Mouse (Mus musculus): Measurements from ENCODE around the gene Tlr5. TPM values are rescaled to one million over a fixed set of nuclear protein-coding genes. Genes with fewer than 3 reads are reported as not detected.
A peak's percentile ranks its signal among the peaks of the same experiment; 100 is the strongest.

Gene Tlr5
- polyA plus RNA-seq, 1 experiment from 2014 or later: 1.2 TPM

DNA sequence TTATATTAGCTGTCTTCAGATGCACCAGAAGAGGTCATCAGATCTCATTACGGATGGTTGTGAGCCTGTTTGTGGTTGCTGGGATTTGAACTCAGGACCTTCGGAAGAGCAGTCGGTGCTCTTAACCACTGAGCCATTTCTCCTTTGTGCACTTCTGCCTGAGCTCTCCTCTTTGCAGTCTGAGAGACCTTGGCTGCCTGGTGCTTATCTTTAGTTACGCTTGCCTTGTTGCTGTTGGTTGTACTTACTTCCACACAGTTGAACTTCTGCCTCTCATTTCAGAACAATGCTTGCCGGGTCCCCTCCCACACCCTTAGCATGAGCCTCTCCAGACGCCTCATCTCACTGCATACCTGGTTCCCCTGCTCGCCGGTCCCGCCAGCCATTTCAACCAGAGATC, 14.1 kb downstream of the Tlr5 start:
- ATAC-seq (ENCODE audit: insufficient number of reproducible peaks, insufficient read depth, low FRiP score, low TSS enrichment, low read depth): no peak
- H3K27me3 ChIP-seq: no peaks in the 10 kb centered on the region
- no peaks in the 10 kb centered on the region for H3K9me3 ChIP-seq
- 87% methylated on average over 9 of the region's 9 CpGs for WGBS
- H3K4me3 ChIP-seq: no peak overlapping the region
- H3K4me1 ChIP-seq: no peaks in the 10 kb centered on the region
- H3K4me2 ChIP-seq: no peak overlapping the region
- H3K36me3 ChIP-seq: no peaks in the 10 kb centered on the region
- H3K27ac ChIP-seq: no peak overlapping the region
- H3K9ac ChIP-seq: no peak overlapping the region

DNA sequence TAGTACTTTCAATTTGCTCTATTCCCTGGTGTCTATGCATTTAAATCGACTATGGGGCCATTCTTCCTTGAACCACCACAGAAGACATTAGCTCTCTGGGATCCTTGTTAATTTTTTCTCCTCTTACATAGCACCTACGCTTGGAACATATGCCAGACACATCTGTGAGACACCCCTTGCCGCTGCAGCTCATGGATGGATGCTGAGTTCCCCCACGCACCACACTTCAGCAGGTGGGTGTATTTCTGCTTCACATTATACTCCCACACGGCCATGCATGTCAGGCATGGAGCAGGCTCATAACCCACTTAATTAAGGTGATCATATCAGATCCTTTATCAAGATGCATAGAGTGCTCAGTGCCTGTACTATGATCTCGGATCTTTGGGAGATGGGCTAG, 17.7 kb downstream of the Tlr5 start:
- no peak for ATAC-seq (ENCODE audit: insufficient number of reproducible peaks, insufficient read depth, low FRiP score, low TSS enrichment, low read depth)
- 88% methylated on average over 6 of the region's 6 CpGs for WGBS
- H3K9me3 ChIP-seq: no peaks in the 10 kb centered on the region
- no peak overlapping the region for H3K27ac ChIP-seq
- no peak overlapping the region for H3K4me2 ChIP-seq
- H3K27me3 ChIP-seq: no peaks in the 10 kb centered on the region
- no peak overlapping the region for H3K4me3 ChIP-seq
- no peaks in the 10 kb centered on the region; the same call in 1 of the 2 replicates for H3K4me1 ChIP-seq
- H3K9ac ChIP-seq: no peak overlapping the region
- no peaks in the 10 kb centered on the region for H3K36me3 ChIP-seq

GRCm38 (mm10) chr1:182974826-182975225, 20.2 kb downstream of the Tlr5 start:
- no peak for ATAC-seq (ENCODE audit: insufficient number of reproducible peaks, insufficient read depth, low FRiP score, low TSS enrichment, low read depth)
- WGBS: 81% methylated on average over 14 of the region's 14 CpGs

DNA sequence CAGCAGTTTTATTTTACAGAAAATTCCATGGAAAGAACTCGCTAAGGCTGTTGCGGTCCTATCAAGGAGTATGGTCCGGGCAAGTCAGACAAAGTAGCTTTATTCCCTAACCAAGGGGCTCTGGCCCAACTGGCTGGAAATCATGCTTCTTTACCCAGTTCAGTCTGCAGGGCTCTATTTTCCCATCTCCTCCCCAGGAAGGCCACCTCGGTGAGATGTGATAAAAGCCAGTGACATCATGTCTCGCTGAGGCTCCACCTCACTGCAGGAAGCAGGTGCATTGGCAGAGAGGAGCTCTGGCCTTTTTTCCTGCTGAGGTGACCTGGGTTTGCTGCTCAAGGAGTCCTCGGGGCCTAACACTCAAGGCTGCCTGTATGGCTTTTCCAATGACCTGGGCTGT, 26.1 kb downstream of the Tlr5 start:
- no peak for ATAC-seq (ENCODE audit: insufficient number of reproducible peaks, insufficient read depth, low FRiP score, low TSS enrichment, low read depth)
- H3K4me1 ChIP-seq: peaks cover 9% of the 10 kb centered on the region
- H3K9ac ChIP-seq: no peak overlapping the region
- no peaks in the 10 kb centered on the region for H3K36me3 ChIP-seq
- no peaks in the 10 kb centered on the region; the same call in 1 of the 2 replicates for H3K27me3 ChIP-seq
- 70% methylated on average over 6 of the region's 6 CpGs for WGBS
- no peak overlapping the region for H3K4me3 ChIP-seq
- H3K27ac ChIP-seq: no peak overlapping the region
- no peaks in the 10 kb centered on the region for H3K9me3 ChIP-seq
- no peak overlapping the region for H3K4me2 ChIP-seq

More at GRCm38 (mm10) chr1:182974826-182975225, 20.2 kb downstream of the Tlr5 start:
- Histone ChIP-seq H3K4me2 (no peak overlapping the region), H3K4me3 (no peak overlapping the region), H3K36me3 (no peaks in the 10 kb centered on the region), H3K9ac (no peak overlapping the region), H3K9me3 (no peaks in the 10 kb centered on the region), H3K4me1 (no peaks in the 10 kb centered on the region; the same call in 1 of the 2 replicates), H3K27me3 (no peaks in the 10 kb centered on the region), H3K27ac (no peak overlapping the region)

DNA sequence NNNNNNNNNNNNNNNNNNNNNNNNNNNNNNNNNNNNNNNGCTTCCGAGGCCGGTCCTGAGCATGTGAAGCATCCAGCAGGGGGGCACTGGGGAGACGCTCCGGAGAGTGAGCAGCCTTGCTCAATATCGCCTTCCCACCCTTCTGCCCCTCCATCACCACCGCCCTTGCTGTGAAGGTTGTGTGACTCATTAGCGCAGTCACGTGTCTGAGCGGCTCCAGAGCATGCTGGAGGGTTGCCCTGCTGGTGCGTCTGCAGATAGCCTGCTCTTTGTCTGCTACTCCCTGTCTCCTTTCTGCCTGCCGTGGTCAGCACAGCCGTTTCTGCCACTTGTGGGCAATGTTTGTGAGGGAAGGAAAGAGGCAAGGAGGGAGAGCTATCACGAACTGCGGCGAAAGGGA, 28.4 kb downstream of the Tlr5 start:
- Histone ChIP-seq H3K4me2 (peak overlapping the region; percentile 73), H3K27ac (peak overlapping the region; percentile 28; the same call in 1 of the 2 replicates), H3K4me1 (peaks cover 16% of the 10 kb centered on the region), H3K36me3 (no peaks in the 10 kb centered on the region), H3K9ac (peak overlapping the region; percentile 71), H3K9me3 (no peaks in the 10 kb centered on the region), H3K4me3 (peak overlapping the region; percentile 38), H3K27me3 (no peaks in the 10 kb centered on the region; the same call in 1 of the 2 replicates)
- WGBS: under 1% methylated on average over 13 of the region's 15 CpGs
- peak; percentile 84 for ATAC-seq (ENCODE audit: insufficient number of reproducible peaks, insufficient read depth, low FRiP score, low TSS enrichment, low read depth)

GRCm38 (mm10) chr1:182983496-182984127, 29.0 kb downstream of the Tlr5 start:
- H3K27me3 ChIP-seq: no peaks in the 10 kb centered on the region; the same call in 1 of the 2 replicates
- WGBS: 46% methylated on average over 14 of the region's 14 CpGs
- peaks cover 16% of the 10 kb centered on the region for H3K4me1 ChIP-seq
- H3K4me3 ChIP-seq: peak overlapping the region; percentile 38
- no peak for ATAC-seq (ENCODE audit: insufficient number of reproducible peaks, insufficient read depth, low FRiP score, low TSS enrichment, low read depth)
- peak overlapping the region; percentile 73 for H3K4me2 ChIP-seq
- H3K36me3 ChIP-seq: no peaks in the 10 kb centered on the region
- no peaks in the 10 kb centered on the region for H3K9me3 ChIP-seq
- peak overlapping the region; percentile 28 for H3K27ac ChIP-seq
- peak overlapping the region; percentile 71 for H3K9ac ChIP-seq

DNA sequence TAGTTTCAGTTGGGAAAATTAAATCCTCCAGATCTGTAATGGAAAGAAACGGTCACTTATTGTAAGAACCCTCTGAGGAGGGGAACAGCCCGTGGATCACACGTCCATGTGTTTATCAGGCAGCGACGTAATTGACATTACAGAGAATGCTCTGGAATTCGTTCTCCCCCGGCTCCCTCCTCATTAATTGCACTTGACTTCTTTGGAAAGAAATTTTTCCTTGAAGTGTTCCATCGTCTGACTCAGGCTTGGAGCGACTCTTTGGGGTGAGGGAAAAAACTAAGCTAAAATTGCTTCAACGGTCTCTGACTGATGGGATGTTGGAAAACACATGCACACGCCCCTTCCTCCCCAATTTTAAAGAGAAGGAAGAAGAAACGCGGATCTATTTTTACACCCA, 31.7 kb downstream of the Tlr5 start:
- no peak overlapping the region for H3K9ac ChIP-seq
- H3K4me2 ChIP-seq: no peak overlapping the region
- no peak for ATAC-seq (ENCODE audit: insufficient number of reproducible peaks, insufficient read depth, low FRiP score, low TSS enrichment, low read depth)
- H3K4me3 ChIP-seq: no peak overlapping the region
- H3K27ac ChIP-seq: no peak overlapping the region
- peaks cover 3% of the 10 kb centered on the region; the same call in 1 of the 2 replicates for H3K27me3 ChIP-seq
- H3K4me1 ChIP-seq: peaks cover 21% of the 10 kb centered on the region
- H3K36me3 ChIP-seq: no peaks in the 10 kb centered on the region
- WGBS: 55% methylated on average over 13 of the region's 13 CpGs
- H3K9me3 ChIP-seq: no peaks in the 10 kb centered on the region

DNA sequence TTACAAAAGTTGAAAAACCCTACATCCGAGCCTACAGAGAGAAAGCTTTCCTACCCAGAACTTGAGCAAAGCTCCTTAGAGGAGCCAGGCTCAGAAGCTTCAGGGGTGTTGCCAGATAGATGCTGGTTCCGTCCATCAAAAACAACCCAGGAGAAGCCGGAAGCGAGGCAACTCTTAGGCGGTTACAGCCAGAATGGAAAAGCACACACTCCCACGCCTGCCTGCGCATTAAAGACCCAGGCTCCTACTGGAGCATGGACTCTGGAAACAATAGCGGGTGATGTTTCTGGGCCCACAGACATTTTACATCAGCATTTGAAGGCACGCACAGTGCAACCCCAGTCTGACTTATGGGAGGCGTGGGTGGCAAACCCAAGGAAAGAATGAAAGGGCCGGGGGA, 32.2 kb downstream of the Tlr5 start:
- no peak for ATAC-seq (ENCODE audit: insufficient number of reproducible peaks, insufficient read depth, low FRiP score, low TSS enrichment, low read depth)
- Histone ChIP-seq H3K9me3 (no peaks in the 10 kb centered on the region), H3K4me2 (no peak overlapping the region), H3K4me3 (no peak overlapping the region), H3K9ac (no peak overlapping the region), H3K36me3 (no peaks in the 10 kb centered on the region), H3K4me1 (peaks cover 22% of the 10 kb centered on the region), H3K27ac (peak overlapping the region; percentile 33; the same call in 1 of the 2 replicates), H3K27me3 (peaks cover 3% of the 10 kb centered on the region; the same call in 1 of the 2 replicates)
- 84% methylated on average over 11 of the region's 11 CpGs for whole genome bisulfite sequencing

DNA sequence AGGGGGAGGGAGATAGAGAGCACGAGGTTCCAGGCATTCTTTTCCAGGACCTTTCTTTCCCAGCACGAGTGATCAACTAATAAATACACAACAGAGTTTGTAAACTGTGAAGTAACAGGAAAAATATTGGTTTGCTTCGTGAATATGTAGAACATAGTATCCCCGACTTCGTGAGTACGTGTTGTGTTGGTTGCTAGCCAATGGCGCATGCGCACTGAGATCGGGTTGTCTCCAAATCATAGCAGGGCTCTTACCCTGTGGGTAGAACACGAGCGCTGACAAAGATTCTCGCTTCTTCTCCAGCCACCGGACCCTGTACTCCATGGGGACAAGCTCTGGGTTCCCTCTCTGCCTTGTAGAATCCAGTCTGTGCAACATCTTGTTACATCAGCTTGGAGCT, 33.2 kb downstream of the Tlr5 start:
- Histone ChIP-seq H3K4me3 (no peak overlapping the region), H3K27ac (no peak overlapping the region)

DNA sequence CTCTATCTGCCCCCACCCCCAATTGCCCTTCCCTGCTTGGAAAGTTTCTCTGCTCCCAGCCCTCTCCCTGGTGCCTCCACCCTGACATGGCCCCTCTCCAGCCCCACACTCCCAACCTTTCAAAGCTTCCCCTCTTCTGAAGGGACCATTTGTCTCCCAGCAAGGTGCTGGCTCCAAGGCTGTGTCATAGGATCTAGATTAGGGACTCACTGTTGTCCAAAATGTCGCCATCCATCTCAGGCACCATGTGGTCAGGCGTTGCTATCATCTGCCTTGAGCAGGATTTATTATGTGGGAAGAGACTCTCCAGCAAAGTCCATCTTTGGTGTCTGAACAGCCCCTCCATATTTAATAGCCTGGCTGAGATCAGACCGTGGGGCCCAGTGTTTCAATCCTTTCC, 34.1 kb downstream of the Tlr5 start:
- peaks cover 16% of the 10 kb centered on the region for H3K4me1 ChIP-seq
- H3K9ac ChIP-seq: no peak overlapping the region
- H3K27me3 ChIP-seq: peaks cover 3% of the 10 kb centered on the region; the same call in 1 of the 2 replicates
- H3K4me3 ChIP-seq: no peak overlapping the region
- WGBS: 79% methylated on average over 3 of the region's 3 CpGs
- no peak overlapping the region for H3K4me2 ChIP-seq
- no peak overlapping the region for H3K27ac ChIP-seq
- H3K9me3 ChIP-seq: no peaks in the 10 kb centered on the region
- no peak for ATAC-seq (ENCODE audit: insufficient number of reproducible peaks, insufficient read depth, low FRiP score, low TSS enrichment, low read depth)
- no peaks in the 10 kb centered on the region for H3K36me3 ChIP-seq

More for the DNA sequence above, 33.2 kb downstream of the Tlr5 start:
- Histone ChIP-seq H3K27me3 (peaks cover 3% of the 10 kb centered on the region; the same call in 1 of the 2 replicates), H3K36me3 (no peaks in the 10 kb centered on the region), H3K4me1 (peaks cover 22% of the 10 kb centered on the region), H3K9ac (no peak overlapping the region), H3K4me2 (no peak overlapping the region), H3K9me3 (no peaks in the 10 kb centered on the region)
- WGBS: 85% methylated on average over 13 of the region's 13 CpGs
- no peak for ATAC-seq (ENCODE audit: insufficient number of reproducible peaks, insufficient read depth, low FRiP score, low TSS enrichment, low read depth)

GRCm38 (mm10) chr1:182990092-182990762, 35.6 kb downstream of the Tlr5 start:
- Histone ChIP-seq H3K36me3 (no peaks in the 10 kb centered on the region), H3K27ac (no peak overlapping the region), H3K4me3 (no peak overlapping the region), H3K9ac (no peak overlapping the region), H3K27me3 (peaks cover 3% of the 10 kb centered on the region; the same call in 1 of the 2 replicates), H3K4me2 (no peak overlapping the region), H3K9me3 (no peaks in the 10 kb centered on the region), H3K4me1 (peaks cover 13% of the 10 kb centered on the region)
- no peak for ATAC-seq (ENCODE audit: insufficient number of reproducible peaks, insufficient read depth, low FRiP score, low TSS enrichment, low read depth)
- WGBS: 75% methylated on average over 14 of the region's 14 CpGs
